11 mouse cellular contexts compared by ENCODE assay signal in the genomic region with DNA sequence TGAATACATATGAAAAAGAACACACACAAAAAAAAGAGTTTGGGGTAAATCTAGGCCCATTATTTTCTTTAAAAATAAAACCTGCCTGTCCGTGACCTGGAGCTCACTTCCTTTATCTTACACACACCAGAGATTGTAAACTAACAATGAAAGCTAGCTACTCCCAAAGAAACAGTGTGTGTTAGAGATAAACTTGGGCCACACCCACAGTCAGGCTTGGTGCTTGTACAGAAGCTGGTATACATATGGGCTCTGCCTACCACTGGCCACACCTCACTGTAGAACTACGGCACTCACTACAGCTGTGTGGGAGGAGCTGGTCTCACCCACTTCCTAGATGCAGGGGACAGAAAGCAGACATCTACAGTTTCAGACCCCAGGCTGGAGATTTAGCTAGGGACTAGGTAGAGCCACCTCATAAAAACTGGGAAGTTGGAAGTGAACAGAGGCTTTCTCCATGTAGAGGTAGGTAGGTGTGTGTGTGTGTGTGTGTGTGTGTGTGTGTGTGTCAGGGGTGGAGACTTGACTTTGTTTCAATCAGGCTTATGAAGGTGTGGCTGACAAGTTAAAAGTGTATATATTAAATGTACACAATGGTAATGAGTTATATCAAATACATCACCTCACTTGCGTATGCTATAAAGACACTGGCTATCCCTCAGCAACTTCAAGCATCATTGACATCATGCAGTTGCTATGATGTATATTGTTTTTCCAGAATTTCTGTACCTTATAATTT. TPM values are rescaled to one million over a fixed set of nuclear protein-coding genes. Genes with fewer than 3 reads are reported as not detected.
DNase-seq lines count a peak whose midpoint lies in the region; ATAC-seq lines count a peak whose summit lies in the region.
"Had no signal": no experiment of that assay in that cellular context is flagged by ENCODE, and none has a peak within 500 bp of the region (broad histone marks: within the 10 kb centered on the region; RNA-seq: fewer than 3 reads in every experiment).

No protein-coding gene starts in this region.

- intact Hi-C loops in left cerebral cortex, postnatal 36 days (cut with DNase I): no loop called here

- DNase-seq in forebrain, embryonic 11.5 days (ENCODE audit: low spot score): no peak
- peak; percentile 27 for DNase-seq in A20 (ENCODE audit: low read depth, low spot score)
- DNase-seq in naive thymus-derived CD4-positive, alpha-beta T cell, adult 2 months (ENCODE audit: low read depth): peak; percentile 29
- DNase-seq in ovary, postnatal 36 days (ENCODE audit: low spot score): no peak
- no peak for DNase-seq in left cerebral cortex, postnatal 36 days (ENCODE audit: low spot score in 2 of 2)
- DNase-seq in embryo, embryonic 11 days: no peak
- DNase-seq: cerebellum, postnatal 14 days had no signal

- no peaks in the 10 kb centered on the region for H3K9me3 ChIP-seq in forebrain, embryonic 11.5 days (ENCODE audit: control insufficient read depth, low read length)
- no peaks in the 10 kb centered on the region for H3K9me3 ChIP-seq in forebrain, embryonic 16.5 days (ENCODE audit: control insufficient read depth, low read length)
- H3K9me3 ChIP-seq: hindbrain, embryonic 15.5 days; limb, embryonic 15.5 days had no signal

- ATAC-seq in forebrain, embryonic 11.5 days (replicated peaks; ENCODE audit: low FRiP score): peak; percentile 56; the same call in 1 of the 2 replicates
- ATAC-seq in forebrain, embryonic 16.5 days: no peak
- ATAC-seq in hematopoietic stem cell, adult 5-6 weeks (replicated peaks in 1 of 2; ENCODE audit: insufficient read depth in 1 of 2, low FRiP score in 2 of 2, low TSS enrichment in 1 of 2, low read depth in 1 of 2, poor library complexity in 2 of 2, severe bottlenecking in 2 of 2): peak; percentile 24 to 47; a peak in 1 of 4 replicates

- no peak overlapping the region for H3K4me2 ChIP-seq in forebrain, embryonic 11.5 days (ENCODE audit: low read depth, low read length, severe bottlenecking)
- no peak overlapping the region for H3K4me2 ChIP-seq in forebrain, embryonic 16.5 days (ENCODE audit: low read length)
- H3K4me2 ChIP-seq: hindbrain, embryonic 15.5 days; limb, embryonic 15.5 days had no signal

- no peaks in the 10 kb centered on the region for H3K27me3 ChIP-seq in forebrain, embryonic 11.5 days (ENCODE audit: control insufficient read depth, insufficient read depth, low read length)
- no peaks in the 10 kb centered on the region for H3K27me3 ChIP-seq in forebrain, embryonic 16.5 days (replicated peaks; ENCODE audit: control insufficient read depth, insufficient read depth, low read length)
- H3K27me3 ChIP-seq: hindbrain, embryonic 15.5 days; limb, embryonic 15.5 days had no signal

- no peak overlapping the region for H3K27ac ChIP-seq in forebrain, embryonic 11.5 days (ENCODE audit: low read depth, low read length)
- H3K27ac ChIP-seq in forebrain, embryonic 16.5 days (ENCODE audit: low read length): no peak overlapping the region
- H3K27ac ChIP-seq: hindbrain, embryonic 15.5 days; limb, embryonic 15.5 days had no signal

- no peak overlapping the region for H3K9ac ChIP-seq in forebrain, embryonic 11.5 days (ENCODE audit: low read length)
- no peak overlapping the region for H3K9ac ChIP-seq in forebrain, embryonic 16.5 days (replicated peaks; ENCODE audit: low read depth, low read length)
- H3K9ac ChIP-seq: hindbrain, embryonic 15.5 days; limb, embryonic 15.5 days had no signal

- H3K4me3 ChIP-seq in forebrain, embryonic 11.5 days (ENCODE audit: low read depth, low read length): no peak overlapping the region
- no peak overlapping the region for H3K4me3 ChIP-seq in forebrain, embryonic 16.5 days (replicated peaks; ENCODE audit: low read length)
- H3K4me3 ChIP-seq: hindbrain, embryonic 15.5 days; limb, embryonic 15.5 days had no signal

- H3K4me1 ChIP-seq in forebrain, embryonic 11.5 days (replicated peaks; ENCODE audit: control insufficient read depth, insufficient read depth, low read length): no peaks in the 10 kb centered on the region
- peaks cover 8% of the 10 kb centered on the region for H3K4me1 ChIP-seq in forebrain, embryonic 16.5 days (replicated peaks; ENCODE audit: control insufficient read depth, insufficient read depth, low read length)
- H3K4me1 ChIP-seq: limb, embryonic 15.5 days had no signal

- WGBS in forebrain, embryonic 11.5 days: 86% methylated on average over 3 of the region's 3 CpGs
- WGBS in forebrain, embryonic 16.5 days: 84% methylated on average over 3 of the region's 3 CpGs

- no peaks in the 10 kb centered on the region for H3K36me3 ChIP-seq in forebrain, embryonic 11.5 days (ENCODE audit: control insufficient read depth, insufficient read depth, low read length)
- no peaks in the 10 kb centered on the region for H3K36me3 ChIP-seq in forebrain, embryonic 16.5 days (ENCODE audit: control insufficient read depth, insufficient read depth)
- H3K36me3 ChIP-seq: hindbrain, embryonic 15.5 days; limb, embryonic 15.5 days had no signal

RNA-seq across cellular contexts. Expression of gene Ankrd6, which starts 41.2 kb away (rescaled TPM):
- 16.2 and 16.8 TPM in 2 replicates for polyA plus RNA-seq in forebrain, embryonic 11.5 days (2014; fragmentation: Nextera tagmentation; extraction: Ambion mirVana)
- polyA plus RNA-seq in forebrain, embryonic 16.5 days (2015; fragmentation: Nextera tagmentation; extraction: Ambion mirVana): 37.0 and 40.1 TPM in 2 replicates
- total RNA-seq in hematopoietic stem cell, adult 5-6 weeks (2017): 2.8 and 5.0 TPM in 2 replicates
- 10 to 100 TPM; 41.9 to 56.6 TPM for total RNA-seq in left cerebral cortex, postnatal 36 days (2021)

Comparison
In these comparisons a context has a peak if more than half of its experiments do, and no peak if none do; other contexts are left out.
1. DNase-seq: peak in A20 (single experiment) and naive thymus-derived CD4-positive, alpha-beta T cell, adult 2 months (single experiment); none in forebrain, embryonic 11.5 days (single experiment), ovary, postnatal 36 days (single experiment), left cerebral cortex, postnatal 36 days (0 of 2) and embryo, embryonic 11 days (single experiment).